Mouse (Mus musculus): ENCODE data around the gene Atg2a. TPM values are rescaled to one million over a fixed set of nuclear protein-coding genes. Genes with fewer than 3 reads are reported as not detected.
A peak's percentile ranks its signal among the peaks of the same experiment; 100 is the strongest.

Atg2a gene
- total and polyA plus RNA-seq, 3 experiments, result 7.0 to 44.4 (median 31.8) TPM

- no peak for DNase-seq (ENCODE audit: low spot score)
- ATAC-seq (ENCODE audit: extremely low read depth, insufficient number of reproducible peaks, low FRiP score, poor library complexity, severe bottlenecking), result no peak
- 0 out of 2 replicates have a peak, but pooled peaks cover 2% of the 10 kb centered on the region for H3K9me3 ChIP-seq (replicated peaks)
- peaks cover 5% of the 10 kb centered on the region; the same call in 1 of the 2 replicates for H3K4me1 ChIP-seq (ENCODE audit: insufficient read depth, low read depth, low read length)
- TF ChIP-seq TAL1 (conservative IDR thresholded peaks at IDR 0.05; ENCODE audit: low read depth, low read length), result no peak
- TF ChIP-seq GATA1 (IDR thresholded peaks at IDR 0.05; ENCODE audit: borderline replicate concordance, low read length), result no peak
- TF ChIP-seq POLR2AphosphoS5 (IDR thresholded peaks at IDR 0.05; ENCODE audit: insufficient replicate concordance, low read depth, low read length), result no peak
- TF ChIP-seq CTCF (IDR thresholded peaks at IDR 0.05; ENCODE audit: low read depth, low read length), result peak; percentile 49; the same call in 1 of the 2 replicates
- TF ChIP-seq GATA2 (IDR thresholded peaks at IDR 0.05; ENCODE audit: borderline replicate concordance, low read depth, low read length), result no peak
- peaks cover 70% of the 10 kb centered on the region for H3K36me3 ChIP-seq (replicated peaks)
- H3K4me3 ChIP-seq (ENCODE audit: low read depth, low read length), result no peak overlapping the region
- H3K27me3 ChIP-seq (ENCODE audit: insufficient read depth, low read length), result peaks cover 11% of the 10 kb centered on the region; the same call in 1 of the 2 replicates
Observed at GRCm38 (mm10) chr19:6260946-6261345, 19.5 kb downstream of the Atg2a start.

GRCm38 (mm10) chr19:6261379-6261778 lies 19.9 kb downstream of the Atg2a start:
- no peak for DNase-seq (ENCODE audit: low spot score)
- Histone ChIP-seq H3K36me3 (replicated peaks) (peaks cover 65% of the 10 kb centered on the region), H3K27me3 (ENCODE audit: insufficient read depth, low read length) (peaks cover 11% of the 10 kb centered on the region; the same call in 1 of the 2 replicates), H3K4me3 (ENCODE audit: low read depth, low read length) (no peak overlapping the region), H3K9me3 (replicated peaks) (0 out of 2 replicates have a peak, but pooled peaks cover 2% of the 10 kb centered on the region), H3K4me1 (ENCODE audit: insufficient read depth, low read depth, low read length) (peaks cover 5% of the 10 kb centered on the region; the same call in 1 of the 2 replicates)
- ATAC-seq (ENCODE audit: extremely low read depth, insufficient number of reproducible peaks, low FRiP score, poor library complexity, severe bottlenecking), result no peak
- no peak for TF ChIP-seq GATA2 (IDR thresholded peaks at IDR 0.05; ENCODE audit: borderline replicate concordance, low read depth, low read length)

- TF ChIP-seq POLR2AphosphoS5 (IDR thresholded peaks at IDR 0.05; ENCODE audit: insufficient replicate concordance, low read depth, low read length) (no peak), CTCF (IDR thresholded peaks at IDR 0.05; ENCODE audit: low read depth, low read length) (peak; percentile 99), GATA2 (IDR thresholded peaks at IDR 0.05; ENCODE audit: borderline replicate concordance, low read depth, low read length) (no peak), GATA1 (IDR thresholded peaks at IDR 0.05; ENCODE audit: borderline replicate concordance, low read length) (no peak)
- DNase-seq (ENCODE audit: low spot score), result peak; percentile 57
Observed at GRCm38 (mm10) chr19:6262222-6262621, 20.8 kb downstream of the Atg2a start.

GRCm38 (mm10) chr19:6262839-6263433 lies 21.5 kb downstream of the Atg2a start:
- DNase-seq (ENCODE audit: low spot score), result no peak
- no peak for ATAC-seq (ENCODE audit: extremely low read depth, insufficient number of reproducible peaks, low FRiP score, poor library complexity, severe bottlenecking)
- H3K4me3 ChIP-seq (ENCODE audit: low read depth, low read length), result no peak overlapping the region
- H3K4me1 ChIP-seq (ENCODE audit: insufficient read depth, low read depth, low read length), result peaks cover 15% of the 10 kb centered on the region
- H3K27me3 ChIP-seq (ENCODE audit: insufficient read depth, low read length), result peaks cover 21% of the 10 kb centered on the region
- no peak for TF ChIP-seq TAL1 (conservative IDR thresholded peaks at IDR 0.05; ENCODE audit: low read depth, low read length)
- H3K9me3 ChIP-seq (replicated peaks), result 0 out of 2 replicates have a peak, but pooled peaks cover 2% of the 10 kb centered on the region
- peaks cover 50% of the 10 kb centered on the region for H3K36me3 ChIP-seq (replicated peaks)

More at GRCm38 (mm10) chr19:6262222-6262621, 20.8 kb downstream of the Atg2a start:
- H3K36me3 ChIP-seq (replicated peaks), result peaks cover 57% of the 10 kb centered on the region
- peaks cover 14% of the 10 kb centered on the region; the same call in 1 of the 2 replicates for H3K27me3 ChIP-seq (ENCODE audit: insufficient read depth, low read length)
- ATAC-seq (ENCODE audit: extremely low read depth, insufficient number of reproducible peaks, low FRiP score, poor library complexity, severe bottlenecking), result no peak
- H3K4me1 ChIP-seq (ENCODE audit: insufficient read depth, low read depth, low read length), result peaks cover 8% of the 10 kb centered on the region
- no peak overlapping the region for H3K4me3 ChIP-seq (ENCODE audit: low read depth, low read length)
- H3K9me3 ChIP-seq (replicated peaks), result 0 out of 2 replicates have a peak, but pooled peaks cover 2% of the 10 kb centered on the region

GRCm38 (mm10) chr19:6264200-6264599 lies 22.7 kb downstream of the Atg2a start:
- H3K9me3 ChIP-seq (replicated peaks), result 0 out of 2 replicates have a peak, but pooled peaks cover 2% of the 10 kb centered on the region
- ATAC-seq (ENCODE audit: extremely low read depth, insufficient number of reproducible peaks, low FRiP score, poor library complexity, severe bottlenecking), result no peak
- no peak overlapping the region for H3K4me3 ChIP-seq (ENCODE audit: low read depth, low read length)
- H3K4me1 ChIP-seq (ENCODE audit: insufficient read depth, low read depth, low read length), result peaks cover 19% of the 10 kb centered on the region
- DNase-seq (ENCODE audit: low spot score), result no peak
- H3K36me3 ChIP-seq (replicated peaks), result peaks cover 37% of the 10 kb centered on the region
- peaks cover 21% of the 10 kb centered on the region for H3K27me3 ChIP-seq (ENCODE audit: insufficient read depth, low read length)
- no peak for TF ChIP-seq POLR2AphosphoS5 (IDR thresholded peaks at IDR 0.05; ENCODE audit: insufficient replicate concordance, low read depth, low read length)
- no peak for TF ChIP-seq GATA2 (IDR thresholded peaks at IDR 0.05; ENCODE audit: borderline replicate concordance, low read depth, low read length)
- TF ChIP-seq CTCF (IDR thresholded peaks at IDR 0.05; ENCODE audit: low read depth, low read length), result no peak
- TF ChIP-seq TAL1 (conservative IDR thresholded peaks at IDR 0.05; ENCODE audit: low read depth, low read length), result no peak
- TF ChIP-seq GATA1 (IDR thresholded peaks at IDR 0.05; ENCODE audit: borderline replicate concordance, low read length), result no peak

GRCm38 (mm10) chr19:6264945-6265344 lies 23.5 kb downstream of the Atg2a start:
- peaks cover 19% of the 10 kb centered on the region for H3K4me1 ChIP-seq (ENCODE audit: insufficient read depth, low read depth, low read length)
- H3K9me3 ChIP-seq (replicated peaks), result 0 out of 2 replicates have a peak, but pooled peaks cover 2% of the 10 kb centered on the region
- no peak for DNase-seq (ENCODE audit: low spot score)
- TF ChIP-seq GATA1 (IDR thresholded peaks at IDR 0.05; ENCODE audit: borderline replicate concordance, low read length), result no peak
- TF ChIP-seq TAL1 (conservative IDR thresholded peaks at IDR 0.05; ENCODE audit: low read depth, low read length), result no peak
- no peak for TF ChIP-seq CTCF (IDR thresholded peaks at IDR 0.05; ENCODE audit: low read depth, low read length)
- TF ChIP-seq GATA2 (IDR thresholded peaks at IDR 0.05; ENCODE audit: borderline replicate concordance, low read depth, low read length), result no peak
- TF ChIP-seq POLR2AphosphoS5 (IDR thresholded peaks at IDR 0.05; ENCODE audit: insufficient replicate concordance, low read depth, low read length), result no peak
- no peak overlapping the region for H3K4me3 ChIP-seq (ENCODE audit: low read depth, low read length)
- no peak for ATAC-seq (ENCODE audit: extremely low read depth, insufficient number of reproducible peaks, low FRiP score, poor library complexity, severe bottlenecking)
- peaks cover 32% of the 10 kb centered on the region for H3K36me3 ChIP-seq (replicated peaks)
- H3K27me3 ChIP-seq (ENCODE audit: insufficient read depth, low read length), result peaks cover 21% of the 10 kb centered on the region
